In the genomic region with DNA sequence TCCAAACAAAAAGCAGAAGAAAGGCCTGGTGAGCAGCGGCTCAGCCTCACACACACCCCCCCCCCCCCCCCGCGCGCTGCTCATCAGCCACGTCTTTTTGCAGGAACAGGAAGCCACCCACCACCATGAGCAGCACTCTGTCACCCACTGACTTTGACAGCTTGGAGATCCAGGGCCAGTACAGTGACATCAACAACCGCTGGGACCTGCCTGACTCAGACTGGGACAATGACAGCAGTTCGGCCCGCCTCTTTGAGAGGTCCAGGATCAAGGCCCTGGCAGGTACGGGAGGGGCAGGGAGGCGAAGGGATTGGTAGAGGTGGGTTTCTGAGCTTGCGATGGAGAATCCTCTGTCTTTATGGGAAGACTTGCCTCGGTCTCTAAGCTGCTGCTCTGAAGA, we compare ENCODE assay signal across 14 mouse cellular contexts. TPM values are rescaled to one million over a fixed set of nuclear protein-coding genes. Genes with fewer than 3 reads are reported as not detected.
DNase-seq lines count a peak whose midpoint lies in the region; TF ChIP-seq lines count a peak whose summit lies in the region.
"Had no signal": no experiment of that assay in that cellular context is flagged by ENCODE, and none has a peak within 500 bp of the region (broad histone marks: within the 10 kb centered on the region; RNA-seq: fewer than 3 reads in every experiment).

No protein-coding gene starts in this region.

- DNase-seq in adrenal gland, postnatal 14 days: peak; percentile 35
- no peak for DNase-seq in adrenal gland, postnatal 25 days
- DNase-seq in layer of hippocampus, adult 2 months (ENCODE audit: low spot score in 2 of 2): no peak
- DNase-seq in layer of hippocampus, postnatal 10 days (ENCODE audit: low spot score in 2 of 2): no peak
- peak; percentile 29 for DNase-seq in lung, postnatal 10 days
- no peak for DNase-seq in embryo, embryonic 10.5 days (ENCODE audit: low spot score)
- no peak for DNase-seq in heart, postnatal 4 days
- DNase-seq: adrenal gland, adult 8-10 months; cerebellum, adult 2 months; left cerebral cortex, postnatal 4 days; right cerebral cortex, postnatal 25 days had no signal

- no peak for TF ChIP-seq CTCF in layer of hippocampus, adult 2 months (conservative IDR thresholded peaks at IDR 0.05)
- TF ChIP-seq CTCF in E14TG2a.4 (conservative IDR thresholded peaks at IDR 0.05; ENCODE audit: low read length): no peak

- H3K27me3 ChIP-seq in E14TG2a.4 (ENCODE audit: insufficient read depth, low read length): peaks cover 52% of the 10 kb centered on the region
- H3K27me3 ChIP-seq: Patski had no signal

- H3K4me1 ChIP-seq in E14TG2a.4 (replicated peaks; ENCODE audit: low read depth, low read length): peaks cover 70% of the 10 kb centered on the region

- H3K36me3 ChIP-seq in E14TG2a.4 (ENCODE audit: insufficient read depth, low read length): no peaks in the 10 kb centered on the region

- peak overlapping the region; percentile 3; the same call in 1 of the 2 replicates for H3K4me3 ChIP-seq in layer of hippocampus, adult 2 months
- H3K4me3 ChIP-seq in E14TG2a.4 (replicated peaks; ENCODE audit: low read length): peak overlapping the region; percentile 37; the same call in 1 of the 2 replicates
- H3K4me3 ChIP-seq: gastrocnemius, adult 2 months had no signal

- peak overlapping the region; percentile 61 for H3K27ac ChIP-seq in layer of hippocampus, adult 2 months
- H3K27ac ChIP-seq: gastrocnemius, adult 2 months had no signal

- no peaks in the 10 kb centered on the region for H3K9me3 ChIP-seq in E14TG2a.4 (ENCODE audit: low read length)

RNA-seq across cellular contexts. Expression of gene Sptbn2, which starts 7.7 kb away (rescaled TPM):
- 3.3 and 5.9 TPM in 2 replicates for total RNA-seq in adrenal gland, postnatal 14 days (2021)
- total RNA-seq in adrenal gland, postnatal 25 days (2021): 0.73 and 1.00 TPM in 2 replicates
- 100 to 1,000 TPM; 588 to 591 TPM for total RNA-seq in layer of hippocampus, adult 2 months (2021)
- 100 to 1,000 TPM; 545 to 601 TPM for total RNA-seq in layer of hippocampus, postnatal 10 days (2021)
- total RNA-seq in heart, postnatal 4 days (2021): under 1 TPM; 0.25 to 0.33 TPM

RNA-seq across cellular contexts. Expression of gene Gm960, which starts 20.2 kb away (rescaled TPM):
- total RNA-seq in adrenal gland, postnatal 14 days (2021): not detected in 2 replicates
- total RNA-seq in adrenal gland, postnatal 25 days (2021): 1.7 TPM in 1 of 2 replicates, not detected in the other
- 1 to 10 TPM; 1.2 to 2.5 TPM for total RNA-seq in layer of hippocampus, adult 2 months (2021)
- total RNA-seq in layer of hippocampus, postnatal 10 days (2021): 1 to 10 TPM; 2.1 to 2.3 TPM
- total RNA-seq in heart, postnatal 4 days (2021): under 1 TPM; 0.12 to 0.68 TPM

RNA-seq across cellular contexts. Expression of gene Rbm4b, which starts 37.6 kb away (rescaled TPM):
- total RNA-seq in adrenal gland, postnatal 14 days (2021): 13.1 and 15.2 TPM in 2 replicates
- 16.8 and 17.5 TPM in 2 replicates for total RNA-seq in adrenal gland, postnatal 25 days (2021)
- total RNA-seq in layer of hippocampus, adult 2 months (2021): 10 to 100 TPM; 16.8 to 17.9 TPM
- total RNA-seq in layer of hippocampus, postnatal 10 days (2021): 10 to 100 TPM; 16.6 to 16.8 TPM
- total RNA-seq in heart, postnatal 4 days (2021): 1 to 10 TPM; 7.5 to 8.3 TPM

Comparison
In these comparisons a context has a peak if more than half of its experiments do, and no peak if none do; other contexts are left out.
1. DNase-seq: peak in adrenal gland, postnatal 14 days (single experiment) and lung, postnatal 10 days (single experiment); none in adrenal gland, postnatal 25 days (single experiment), layer of hippocampus, adult 2 months (0 of 2), layer of hippocampus, postnatal 10 days (0 of 2), embryo, embryonic 10.5 days (single experiment) and heart, postnatal 4 days (single experiment).
2. RNA of gene Sptbn2, which starts 7.7 kb away (total RNA-seq): 545 to 601 TPM in layer of hippocampus, postnatal 10 days and 588 to 591 TPM in layer of hippocampus, adult 2 months; 3.3 to 5.9 TPM in adrenal gland, postnatal 14 days, 0.73 to 1.00 TPM in adrenal gland, postnatal 25 days and 0.25 to 0.33 TPM in heart, postnatal 4 days; every median in the first group is over 10 times any median in the second.